Mouse (Mus musculus) embryo, embryonic 11.5 days (tissue): ENCODE results near the gene Olfr1101.

Source experiments
- DNase-seq: peaks from one replicate; pipeline ENCODE4 v3.0.0-alpha.2; 2012; ENCODE audit warnings: low read depth, low spot score

The Olfr1101 gene

DNA sequence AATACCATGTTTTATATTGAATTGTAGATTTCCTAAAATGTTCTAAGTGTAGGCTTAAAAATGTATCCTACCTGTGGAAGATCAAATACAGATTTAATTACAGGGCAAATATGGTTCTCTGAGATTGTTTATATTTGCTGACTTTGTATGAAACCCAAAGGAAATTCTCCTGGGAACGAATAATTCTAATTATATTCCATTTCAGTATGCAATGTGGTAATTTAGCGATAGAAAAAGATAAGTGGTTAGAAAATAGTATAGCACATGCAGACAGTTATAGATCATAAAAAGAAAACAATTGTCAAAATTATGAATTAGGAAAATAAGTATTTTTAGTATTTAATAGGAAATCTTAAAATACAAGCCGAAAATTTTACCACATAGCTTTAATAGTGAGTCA, at the start of gene Olfr1101:
TSS of gene Olfr1101 (minus strand) at position 101 of the 400 bp plus-strand sequence.
- DNase-seq = no peak

DNA sequence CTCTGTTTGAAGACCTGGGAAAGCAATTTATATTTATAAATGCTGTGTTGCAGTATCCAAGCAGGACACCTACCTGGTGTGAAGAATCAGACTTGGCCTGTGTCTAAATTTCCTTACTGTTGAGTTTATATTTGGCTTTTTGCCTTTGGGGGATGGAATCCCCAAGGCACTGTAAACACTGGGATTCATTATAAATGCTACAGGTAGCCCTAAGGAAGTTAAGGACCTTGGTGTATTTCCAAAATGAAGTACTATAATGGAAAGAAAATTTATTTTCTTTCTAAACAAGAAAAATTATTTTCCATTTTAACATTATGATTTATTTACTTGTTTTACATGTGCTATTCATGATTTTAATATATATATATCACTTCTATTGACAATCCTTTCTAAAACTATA, 45.4 kb upstream of the Olfr1101 start, which contains the start of gene Olfr1105:
TSS of gene Olfr1105 (minus strand) at position 101 of the 400 bp plus-strand sequence.
- no peak for DNase-seq

DNA sequence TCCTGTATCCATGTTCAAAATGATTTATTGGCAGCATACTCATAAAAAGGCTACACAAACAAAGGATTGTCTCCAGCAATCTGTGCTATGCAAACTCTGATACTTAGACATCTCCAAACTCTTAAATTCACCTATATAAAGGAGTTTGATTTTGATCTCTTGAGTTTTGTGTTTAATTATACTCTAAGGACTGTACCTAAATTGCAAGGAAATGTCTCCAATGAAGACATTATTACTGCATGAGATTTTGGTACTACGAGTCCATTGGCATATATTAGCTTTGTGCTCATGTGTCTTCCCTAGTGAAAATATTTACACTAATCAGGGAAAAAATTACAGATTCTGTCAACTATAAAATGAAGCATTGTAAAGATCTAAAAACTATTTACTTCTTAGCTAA, 36.0 kb upstream of the Olfr1101 start, which contains the start of gene Olfr1104:
TSS of gene Olfr1104 (minus strand) at position 101 of the 400 bp plus-strand sequence.
- no peak for DNase-seq

DNA sequence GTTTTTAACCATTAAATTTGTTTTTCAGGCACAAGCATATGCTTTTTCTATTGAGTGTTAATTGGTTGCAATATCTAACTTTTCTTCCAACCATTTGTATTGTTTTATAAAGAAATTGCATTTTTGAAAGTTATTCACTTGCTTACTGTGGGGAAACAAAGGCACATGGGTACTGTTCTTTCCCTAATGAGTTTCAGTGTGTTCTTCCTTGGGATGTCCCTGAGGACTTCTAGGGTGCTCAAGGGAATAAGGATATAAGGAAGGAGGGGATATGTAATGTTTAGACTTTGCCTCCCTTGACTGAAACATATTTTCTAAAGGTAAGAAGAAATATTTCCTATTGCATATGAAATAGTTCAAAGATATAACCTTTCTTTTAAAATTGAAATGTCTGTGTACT, 7.1 kb upstream of the Olfr1101 start, which contains the start of gene Olfr1102:
TSS of gene Olfr1102 (plus strand) at position 301 of the 400 bp plus-strand sequence.
- DNase-seq = no peak

DNA sequence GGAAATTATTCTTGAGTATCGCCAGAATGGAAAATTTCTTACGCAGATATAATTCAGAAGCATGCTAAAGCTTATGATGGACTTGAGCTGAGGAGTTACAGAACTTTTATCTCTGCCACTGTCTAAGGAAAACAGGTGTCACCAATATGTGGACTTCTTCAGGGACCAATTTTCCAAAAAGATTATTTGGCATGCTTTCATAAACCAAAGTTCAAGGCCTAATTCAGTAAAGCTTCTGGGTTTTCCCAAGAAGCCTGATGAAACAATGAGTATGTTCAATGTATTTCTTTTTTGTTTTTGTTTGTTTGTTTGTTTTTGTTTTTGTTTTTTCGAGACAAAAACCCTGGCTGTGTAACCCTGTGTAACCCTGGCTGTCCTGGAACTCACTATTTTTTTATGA, 11.2 kb downstream of the Olfr1101 start, which contains the start of gene Olfr1100:
TSS of gene Olfr1100 (minus strand) at position 101 of the 400 bp plus-strand sequence.
- no peak for DNase-seq

DNA sequence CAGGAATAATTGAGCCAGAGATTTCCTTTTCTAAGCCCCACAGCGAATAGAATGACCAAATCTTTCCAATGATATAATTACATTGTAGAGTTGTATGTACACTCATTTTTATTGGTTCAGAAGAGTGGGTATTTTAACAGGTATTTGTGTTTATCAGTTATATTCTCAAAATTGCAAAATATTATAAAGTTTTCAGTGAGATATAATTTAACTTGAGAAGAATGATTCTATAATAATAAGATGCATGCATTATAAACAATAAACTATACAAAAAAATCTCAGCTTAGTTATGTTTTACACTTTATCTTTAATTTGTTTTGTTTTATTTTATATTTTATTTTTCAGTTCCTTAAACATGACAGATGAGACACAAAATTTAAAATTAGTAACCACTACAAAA, 30.4 kb downstream of the Olfr1101 start, which contains the start of gene Olfr1099:
TSS of gene Olfr1099 (minus strand) at position 101 of the 400 bp plus-strand sequence.
- no peak for DNase-seq
